In the genomic region with DNA sequence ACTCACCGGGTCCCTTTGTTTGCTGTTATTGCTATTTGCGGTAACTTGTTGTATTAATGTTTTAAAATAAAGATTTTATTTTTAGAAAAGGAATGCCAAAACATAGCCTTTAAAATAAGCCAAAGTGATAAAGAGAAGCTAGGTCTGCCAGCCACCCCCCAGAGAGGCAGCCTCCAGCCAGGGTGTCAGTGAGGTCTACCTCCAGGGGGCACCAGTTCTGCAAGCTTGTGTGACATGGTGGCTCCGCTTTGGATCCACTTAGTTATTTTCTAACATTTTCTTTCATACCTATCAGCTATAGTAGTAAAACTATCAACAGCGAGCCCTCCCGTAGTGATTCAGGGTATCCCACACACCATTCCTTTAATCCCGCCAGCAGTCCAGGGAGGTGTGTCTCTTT, we compare ENCODE assay signal across 13 mouse cellular contexts. TPM values are rescaled to one million over a fixed set of nuclear protein-coding genes. Genes with fewer than 3 reads are reported as not detected.
DNase-seq lines count a peak whose midpoint lies in the region; ATAC-seq lines count a peak whose summit lies in the region.
"Had no signal": no experiment of that assay in that cellular context is flagged by ENCODE, and none has a peak within 500 bp of the region (broad histone marks: within the 10 kb centered on the region; RNA-seq: fewer than 3 reads in every experiment).

No protein-coding gene starts in this region.

- H3K4me2 ChIP-seq in forebrain, embryonic 14.5 days (ENCODE audit: low read length) = no peak overlapping the region
- H3K4me2 ChIP-seq: limb, embryonic 13.5 days; midbrain, embryonic 12.5 days; neural tube, embryonic 13.5 days had no signal

- H3K27ac ChIP-seq in forebrain, embryonic 14.5 days (ENCODE audit: low read depth, low read length) = no peak overlapping the region
- H3K27ac ChIP-seq: limb, embryonic 13.5 days; midbrain, embryonic 12.5 days; neural tube, embryonic 13.5 days had no signal

- 88% methylated on average over 6 of the region's 6 CpGs for WGBS in forebrain, embryonic 14.5 days

- intact Hi-C loops in left cerebral cortex, postnatal 25 days (cut with DNase I) = no loop called here

- H3K36me3 ChIP-seq in forebrain, embryonic 14.5 days (ENCODE audit: control insufficient read depth, insufficient read depth, low read length) = no peaks in the 10 kb centered on the region
- H3K36me3 ChIP-seq: limb, embryonic 13.5 days; midbrain, embryonic 12.5 days; neural tube, embryonic 13.5 days had no signal

- no peaks in the 10 kb centered on the region for H3K4me1 ChIP-seq in forebrain, embryonic 14.5 days (ENCODE audit: control insufficient read depth, insufficient read depth, low read length)

- no peak for ATAC-seq in forebrain, embryonic 14.5 days

- peak; percentile 23 for DNase-seq in adrenal gland, postnatal 25 days
- no peak for DNase-seq in adrenal gland, adult 2 months
- peak; percentile 47 to 51 for DNase-seq in kidney, postnatal 4 days
- no peak for DNase-seq in kidney, postnatal 25 days
- peak; percentile 60 for DNase-seq in thymus, postnatal 4 days
- DNase-seq in thymus, adult 18-20 months = no peak
- DNase-seq in forebrain, embryonic 14.5 days (ENCODE audit: low spot score) = no peak
- DNase-seq in left cerebral cortex, postnatal 25 days (ENCODE audit: low spot score in 2 of 2) = no peak
- DNase-seq: B cell, adult 2 months; right cerebral cortex, postnatal 4 days had no signal

- H3K9me3 ChIP-seq in forebrain, embryonic 14.5 days (replicated peaks; ENCODE audit: control insufficient read depth, low read length) = no peaks in the 10 kb centered on the region
- H3K9me3 ChIP-seq: midbrain, embryonic 12.5 days; neural tube, embryonic 13.5 days had no signal

- no peak overlapping the region for H3K4me3 ChIP-seq in forebrain, embryonic 14.5 days (ENCODE audit: low read depth, low read length)
- H3K4me3 ChIP-seq: limb, embryonic 13.5 days; midbrain, embryonic 12.5 days; neural tube, embryonic 13.5 days had no signal

- no peak overlapping the region for H3K9ac ChIP-seq in forebrain, embryonic 14.5 days (ENCODE audit: low read length)
- H3K9ac ChIP-seq: limb, embryonic 13.5 days; midbrain, embryonic 12.5 days; neural tube, embryonic 13.5 days had no signal

- 0 out of 2 replicates have a peak, but pooled peaks cover 4% of the 10 kb centered on the region for H3K27me3 ChIP-seq in forebrain, embryonic 14.5 days (replicated peaks; ENCODE audit: control insufficient read depth, insufficient read depth, low read length)

RNA-seq across cellular contexts. Expression of a gene that starts 14.1 kb away (rescaled TPM):
- 0.79 TPM in 1 of 2 replicates, not detected in the other for total RNA-seq in adrenal gland, postnatal 25 days (2021)
- 1 to 10 TPM in 1 of 2 experiments, under 1 TPM in 1; 0.26 to 1.5 TPM for total RNA-seq in adrenal gland, adult 2 months (2021)
- polyA plus RNA-seq in adrenal gland, adult 2 months (2012; rRNA removed) = 0.76 and 1.1 TPM in 2 replicates
- polyA plus RNA-seq in forebrain, embryonic 14.5 days (2014; fragmentation: Nextera tagmentation; extraction: Ambion mirVana) = 0.27 and 0.40 TPM in 2 replicates
- total RNA-seq in left cerebral cortex, postnatal 25 days (2021) = 1 to 10 TPM in 1 of 2 experiments, under 1 TPM in 1; 0.82 to 1.1 TPM

Comparison
In these comparisons a context has a peak if more than half of its experiments do, and no peak if none do; other contexts are left out.
1. DNase-seq: peak in adrenal gland, postnatal 25 days (single experiment), kidney, postnatal 4 days (2 of 2) and thymus, postnatal 4 days (single experiment); none in adrenal gland, adult 2 months (single experiment), kidney, postnatal 25 days (0 of 2), thymus, adult 18-20 months (0 of 2), forebrain, embryonic 14.5 days (single experiment) and left cerebral cortex, postnatal 25 days (0 of 2).